Comparison of ENCODE assay signal across 10 mouse cellular contexts in genomic region chr15:101228866-101229590, GRCm38 (mm10). TPM values are rescaled to one million over a fixed set of nuclear protein-coding genes. Genes with fewer than 3 reads are reported as not detected.
DNase-seq lines count a peak whose midpoint lies in the region; ATAC-seq and TF ChIP-seq lines count a peak whose summit lies in the region.
"Had no signal": no experiment of that assay in that cellular context is flagged by ENCODE, and none has a peak within 500 bp of the region (broad histone marks: within the 10 kb centered on the region; RNA-seq: fewer than 3 reads in every experiment).

No protein-coding gene starts in this region.

- 0 out of 2 replicates have a peak overlapping the region, but pooled peaks have one; percentile 31 for H3K4me2 ChIP-seq in intestine, embryonic 14.5 days (ENCODE audit: low read length)
- H3K4me2 ChIP-seq in intestine, postnatal 0 days (replicated peaks; ENCODE audit: low read depth) = no peak overlapping the region

- intact Hi-C loops in left cerebral cortex, postnatal 25 days (cut with DNase I) = loop anchor here (10.0 kb wide), 1 partner anchor 846 kb away; the partner anchor contains the start of gene Eif4b

- 73% methylated on average over 21 of the region's 21 CpGs for WGBS in intestine, embryonic 14.5 days
- WGBS in intestine, postnatal 0 days = 70% methylated on average over 21 of the region's 21 CpGs

- no peak overlapping the region for H3K9ac ChIP-seq in intestine, embryonic 14.5 days (ENCODE audit: low read length)
- H3K9ac ChIP-seq in intestine, postnatal 0 days (ENCODE audit: low read depth, low read length) = no peak overlapping the region
- peak overlapping the region; percentile 47; the same call in 1 of the 2 replicates for H3K9ac ChIP-seq in ES-Bruce4 (ENCODE audit: low read depth, poor library complexity, severe bottlenecking)
- H3K9ac ChIP-seq: liver, embryonic 14.5 days had no signal

- no peak for TF ChIP-seq EP300 in ES-Bruce4 (IDR thresholded peaks at IDR 0.05; ENCODE audit: insufficient read depth, low read depth, low read length)

- no peak for TF ChIP-seq POLR2A in ES-Bruce4 (IDR thresholded peaks at IDR 0.05; ENCODE audit: insufficient read depth, low read length)

- H3K27me3 ChIP-seq in intestine, embryonic 14.5 days (replicated peaks; ENCODE audit: control insufficient read depth, insufficient read depth, low read length) = no peaks in the 10 kb centered on the region
- H3K27me3 ChIP-seq in intestine, postnatal 0 days (replicated peaks; ENCODE audit: control insufficient read depth, insufficient read depth, low read length) = no peaks in the 10 kb centered on the region
- no peaks in the 10 kb centered on the region for H3K27me3 ChIP-seq in ES-Bruce4 (ENCODE audit: control insufficient read depth, insufficient read depth, low read length, poor library complexity, severe bottlenecking)

- peaks cover 35% of the 10 kb centered on the region for H3K36me3 ChIP-seq in intestine, embryonic 14.5 days (ENCODE audit: control insufficient read depth, insufficient read depth, low read length)
- H3K36me3 ChIP-seq in intestine, postnatal 0 days (ENCODE audit: control insufficient read depth, insufficient read depth) = peaks cover 12% of the 10 kb centered on the region; the same call in 1 of the 2 replicates
- H3K36me3 ChIP-seq in ES-Bruce4 (ENCODE audit: control insufficient read depth, insufficient read depth, low read length, poor library complexity, severe bottlenecking) = peaks cover 12% of the 10 kb centered on the region

- peaks cover 4% of the 10 kb centered on the region; the same call in 1 of the 2 replicates for H3K9me3 ChIP-seq in intestine, embryonic 14.5 days (ENCODE audit: control insufficient read depth, low read length)
- H3K9me3 ChIP-seq in intestine, postnatal 0 days (ENCODE audit: control insufficient read depth) = no peaks in the 10 kb centered on the region
- no peaks in the 10 kb centered on the region for H3K9me3 ChIP-seq in ES-Bruce4 (replicated peaks; ENCODE audit: control insufficient read depth, insufficient read depth, low read length, poor library complexity, severe bottlenecking)

- no peak for ATAC-seq in intestine, embryonic 14.5 days (replicated peaks; ENCODE audit: low FRiP score, low TSS enrichment, low read depth)
- ATAC-seq in intestine, postnatal 0 days = no peak

- no peak for DNase-seq in intestine, embryonic 14.5 days (ENCODE audit: low spot score)
- peak; percentile 65 for DNase-seq in gastrocnemius, adult 18-20 months (ENCODE audit: low spot score)
- peak; percentile 55 to 78 for DNase-seq in kidney, postnatal 25 days
- no peak for DNase-seq in frontal cortex, postnatal 14 days (ENCODE audit: low spot score in 2 of 2)
- DNase-seq in thymus, adult 18-20 months = no peak
- DNase-seq in left cerebral cortex, postnatal 25 days (ENCODE audit: low spot score in 2 of 2) = no peak
- DNase-seq: embryo, embryonic 11 days had no signal

- H3K4me1 ChIP-seq in intestine, embryonic 14.5 days (replicated peaks; ENCODE audit: control insufficient read depth, insufficient read depth, low read length) = peaks cover 39% of the 10 kb centered on the region
- H3K4me1 ChIP-seq in intestine, postnatal 0 days (replicated peaks; ENCODE audit: control insufficient read depth, insufficient read depth, low read length) = no peaks in the 10 kb centered on the region
- peaks cover 5% of the 10 kb centered on the region for H3K4me1 ChIP-seq in ES-Bruce4 (ENCODE audit: control insufficient read depth, insufficient read depth, low read length)

- no peak overlapping the region for H3K4me3 ChIP-seq in intestine, embryonic 14.5 days (ENCODE audit: low read depth, low read length)
- no peak overlapping the region for H3K4me3 ChIP-seq in intestine, postnatal 0 days (ENCODE audit: low read depth, low read length)
- no peak overlapping the region for H3K4me3 ChIP-seq in ES-Bruce4 (ENCODE audit: low read depth, low read length)

- no peak for TF ChIP-seq CTCF in intestine, postnatal 0 days (IDR thresholded peaks at IDR 0.05; ENCODE audit: low read depth)
- no peak for TF ChIP-seq CTCF in ES-Bruce4 (IDR thresholded peaks at IDR 0.05; ENCODE audit: low read depth, low read length)

- no peak overlapping the region for H3K27ac ChIP-seq in intestine, embryonic 14.5 days (ENCODE audit: low read depth)
- no peak overlapping the region for H3K27ac ChIP-seq in intestine, postnatal 0 days (ENCODE audit: low read depth, low read length)
- H3K27ac ChIP-seq in ES-Bruce4 (ENCODE audit: insufficient read depth, low read length) = peak overlapping the region; percentile 37; the same call in 1 of the 2 replicates
- H3K27ac ChIP-seq: liver, embryonic 14.5 days had no signal

RNA-seq across cellular contexts. Expression of gene Grasp, which starts 5.0 kb away (rescaled TPM):
- polyA plus RNA-seq in intestine, embryonic 14.5 days (2014; fragmentation: Nextera tagmentation; extraction: Ambion mirVana) = 3.5 and 4.2 TPM in 2 replicates
- polyA plus RNA-seq in intestine, postnatal 0 days (2015; fragmentation: Nextera tagmentation; extraction: Ambion mirVana) = 1.7 and 2.0 TPM in 2 replicates
- polyA plus RNA-seq in ES-Bruce4 (2011; ENCODE audit: insufficient read depth, insufficient read length, low read depth, missing spikeins) = 8.6 and 9.6 TPM in 2 replicates
- total RNA-seq in gastrocnemius, adult 18-20 months (2021) = 1 to 10 TPM; 4.4 to 5.1 TPM
- 10 to 100 TPM; 84.2 to 95.8 TPM for total RNA-seq in left cerebral cortex, postnatal 25 days (2021)

RNA-seq across cellular contexts. Expression of gene Nr4a1, which starts 25.0 kb away (rescaled TPM):
- 6.4 and 6.9 TPM in 2 replicates for polyA plus RNA-seq in intestine, embryonic 14.5 days (2014; fragmentation: Nextera tagmentation; extraction: Ambion mirVana)
- 5.9 and 10.0 TPM in 2 replicates for polyA plus RNA-seq in intestine, postnatal 0 days (2015; fragmentation: Nextera tagmentation; extraction: Ambion mirVana)
- polyA plus RNA-seq in ES-Bruce4 (2011; ENCODE audit: insufficient read depth, insufficient read length, low read depth, missing spikeins) = 29.4 and 31.9 TPM in 2 replicates
- total RNA-seq in gastrocnemius, adult 18-20 months (2021) = 100 to 1,000 TPM; 206 to 234 TPM
- total RNA-seq in left cerebral cortex, postnatal 25 days (2021) = 100 to 1,000 TPM; 111 to 133 TPM

RNA-seq across cellular contexts. Expression of gene Atg101, which starts 55.0 kb away (rescaled TPM):
- 65.4 and 67.1 TPM in 2 replicates for polyA plus RNA-seq in intestine, embryonic 14.5 days (2014; fragmentation: Nextera tagmentation; extraction: Ambion mirVana)
- polyA plus RNA-seq in intestine, postnatal 0 days (2015; fragmentation: Nextera tagmentation; extraction: Ambion mirVana) = 46.5 and 50.9 TPM in 2 replicates
- 37.6 and 39.1 TPM in 2 replicates for polyA plus RNA-seq in ES-Bruce4 (2011; ENCODE audit: insufficient read depth, insufficient read length, low read depth, missing spikeins)
- total RNA-seq in gastrocnemius, adult 18-20 months (2021) = 10 to 100 TPM; 25.0 to 31.3 TPM
- 10 to 100 TPM; 40.3 to 43.6 TPM for total RNA-seq in left cerebral cortex, postnatal 25 days (2021)

RNA-seq across cellular contexts. Expression of gene Acvr1b, which starts 55.2 kb away (rescaled TPM):
- polyA plus RNA-seq in intestine, embryonic 14.5 days (2014; fragmentation: Nextera tagmentation; extraction: Ambion mirVana) = 12.5 and 12.6 TPM in 2 replicates
- polyA plus RNA-seq in intestine, postnatal 0 days (2015; fragmentation: Nextera tagmentation; extraction: Ambion mirVana) = 6.0 and 6.8 TPM in 2 replicates
- polyA plus RNA-seq in ES-Bruce4 (2011; ENCODE audit: insufficient read depth, insufficient read length, low read depth, missing spikeins) = 27.7 and 27.8 TPM in 2 replicates
- total RNA-seq in gastrocnemius, adult 18-20 months (2021) = 10 to 100 TPM; 26.0 to 48.0 TPM
- 100 to 1,000 TPM; 109 to 112 TPM for total RNA-seq in left cerebral cortex, postnatal 25 days (2021)

Comparison
In these comparisons a context has a peak if more than half of its experiments do, and no peak if none do; other contexts are left out.
1. DNase-seq: peak in gastrocnemius, adult 18-20 months (single experiment) and kidney, postnatal 25 days (2 of 2); none in intestine, embryonic 14.5 days (single experiment), frontal cortex, postnatal 14 days (0 of 2), thymus, adult 18-20 months (0 of 2) and left cerebral cortex, postnatal 25 days (0 of 2).